Mouse (Mus musculus) kidney, postnatal 10 days (tissue): ENCODE data around the gene Slc25a17.
A peak's percentile ranks its signal among the peaks of the same experiment; 100 is the strongest.

Source experiments
- DNase-seq: peaks from one replicate; pipeline ENCODE4 v3.0.0; 2021; ENCODE audit warnings: mixed read lengths

Gene Slc25a17

DNA sequence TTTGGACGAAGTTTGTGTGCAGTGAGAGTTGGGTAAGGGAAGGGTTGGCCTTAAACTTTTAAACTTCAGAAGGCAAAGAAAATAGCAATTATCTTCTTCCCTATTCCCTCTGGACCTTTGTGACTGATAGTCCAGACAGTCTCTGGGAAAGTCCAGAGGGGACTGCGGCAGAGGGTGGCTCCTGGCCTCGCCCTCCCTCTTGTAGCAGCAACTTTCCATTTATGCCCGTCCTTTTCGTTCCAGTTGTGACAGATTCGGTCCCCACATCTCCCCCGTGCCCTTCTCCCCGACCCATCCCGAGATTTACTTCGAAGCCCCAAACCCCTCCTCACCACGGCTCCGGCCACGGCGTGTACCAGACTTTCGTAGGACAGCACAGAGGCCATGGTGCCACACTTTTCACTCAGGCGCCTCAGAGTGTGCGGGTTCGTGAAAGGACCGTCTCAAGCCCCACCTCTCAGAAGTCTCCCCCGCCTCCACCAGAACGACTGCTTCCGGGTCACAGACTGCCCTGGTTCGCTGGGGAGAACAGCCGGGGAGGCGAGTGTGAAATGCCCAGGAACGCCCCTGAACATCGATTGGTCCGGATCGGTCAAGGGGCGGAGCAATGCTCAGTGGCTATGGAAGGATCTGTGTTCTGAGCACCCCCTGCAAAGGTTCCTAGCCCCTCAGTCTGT lies at the start of gene Slc25a17:
Slc25a17 (minus strand) TSS at position 468 of the 677 bp plus-strand sequence.
- DNase-seq = peak; percentile 97

DNA sequence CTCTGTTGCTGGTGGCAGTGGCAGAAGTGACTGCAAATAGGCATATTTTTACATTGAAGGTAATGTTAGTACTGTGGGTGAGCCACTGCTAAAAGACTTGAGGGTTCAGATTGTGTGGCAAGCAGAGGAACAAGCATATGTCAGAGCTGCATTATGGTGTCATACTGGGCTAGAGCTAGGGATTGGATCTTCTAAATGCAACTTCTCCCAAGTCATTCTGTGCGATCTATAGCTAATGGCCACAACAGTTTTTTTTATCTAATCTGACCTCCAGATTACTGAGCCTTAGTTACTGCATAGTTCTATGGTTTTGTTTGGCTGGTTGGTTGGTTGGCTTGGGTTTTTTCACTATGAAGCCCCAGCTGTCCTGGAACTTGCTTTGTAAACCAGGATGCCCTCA lies 47.6 kb upstream of the Slc25a17 start, which contains the start of gene Dnajb7:
Dnajb7 (minus strand) TSS at position 101 of the 400 bp plus-strand sequence.
- DNase-seq = no peak

DNA sequence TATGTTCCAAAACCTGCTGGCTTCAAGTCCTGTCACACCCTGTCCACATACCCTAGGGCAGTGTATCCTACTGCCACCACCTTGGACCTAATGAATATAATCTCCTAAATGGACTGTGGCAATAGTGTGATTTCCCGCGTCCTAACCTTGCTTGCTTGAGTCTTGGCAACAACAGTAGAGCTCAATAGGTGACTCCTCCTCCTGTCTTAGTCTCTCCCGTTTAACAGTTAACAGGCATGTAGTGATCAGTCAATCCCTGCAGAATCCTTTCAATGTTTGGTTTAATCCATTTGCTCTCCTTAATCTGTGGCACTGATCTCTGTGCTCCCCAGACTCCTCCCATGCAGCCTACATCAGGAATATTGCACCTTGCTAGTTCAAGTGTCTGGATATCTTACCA lies 44.4 kb upstream of the Slc25a17 start:
- DNase-seq = no peak

DNA sequence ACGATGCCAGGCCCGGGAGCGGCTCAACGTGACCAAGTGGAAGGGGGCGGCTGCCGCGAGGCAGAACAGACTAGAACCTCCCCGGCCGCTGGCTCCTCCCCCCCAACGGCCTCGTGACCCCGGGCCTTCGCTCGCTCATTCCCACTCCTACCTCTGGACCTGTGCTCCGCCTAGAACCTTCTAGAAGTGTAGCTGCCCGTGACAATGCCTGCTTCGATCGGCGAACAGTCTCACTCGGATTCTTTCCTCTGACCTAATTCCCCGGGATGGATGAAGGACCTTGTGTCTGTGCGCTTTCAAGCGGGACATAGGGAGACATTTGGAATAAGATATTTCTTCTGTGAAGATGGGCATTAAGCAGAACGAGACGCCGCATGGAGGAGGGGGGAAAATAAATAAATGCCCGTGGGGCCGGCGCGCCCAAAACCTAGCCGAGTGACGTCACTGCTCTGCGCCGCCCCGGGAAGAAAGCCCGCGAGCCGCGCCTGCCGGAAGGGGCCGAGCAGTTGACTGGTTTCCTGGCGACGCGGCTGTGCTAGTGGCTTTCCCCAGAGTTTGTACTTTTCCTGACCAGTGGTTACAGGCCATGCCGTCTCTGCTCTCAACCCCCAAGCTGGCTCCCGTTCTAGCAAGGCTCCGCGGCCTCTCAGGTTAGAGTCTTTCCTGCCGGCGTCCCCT lies 39.2 kb upstream of the Slc25a17 start, which contains the start of the genes St13 and Xpnpep3:
St13 (minus strand) TSS at position 440 of the 678 bp plus-strand sequence.
Xpnpep3 (plus strand) TSS at position 501 of the 678 bp plus-strand sequence.
- peak; percentile 99 for DNase-seq

DNA sequence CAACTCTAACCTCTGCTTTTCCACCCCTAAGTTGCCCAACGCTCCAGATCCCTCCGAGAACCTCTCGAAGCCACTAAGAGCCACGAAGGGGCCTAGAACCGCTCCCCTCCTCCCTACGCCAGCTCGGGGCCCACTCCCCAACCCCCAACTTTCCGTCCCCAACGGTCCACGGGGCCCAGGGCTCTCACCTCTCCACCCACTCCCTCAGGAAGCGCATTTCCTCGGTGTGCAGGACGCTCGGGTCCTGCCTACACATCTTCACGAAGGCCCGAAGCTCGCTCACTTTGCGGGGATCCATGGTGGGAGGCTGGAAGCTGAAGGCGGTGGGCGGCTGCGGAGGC lies 38.7 kb upstream of the Slc25a17 start:
- no peak for DNase-seq

DNA sequence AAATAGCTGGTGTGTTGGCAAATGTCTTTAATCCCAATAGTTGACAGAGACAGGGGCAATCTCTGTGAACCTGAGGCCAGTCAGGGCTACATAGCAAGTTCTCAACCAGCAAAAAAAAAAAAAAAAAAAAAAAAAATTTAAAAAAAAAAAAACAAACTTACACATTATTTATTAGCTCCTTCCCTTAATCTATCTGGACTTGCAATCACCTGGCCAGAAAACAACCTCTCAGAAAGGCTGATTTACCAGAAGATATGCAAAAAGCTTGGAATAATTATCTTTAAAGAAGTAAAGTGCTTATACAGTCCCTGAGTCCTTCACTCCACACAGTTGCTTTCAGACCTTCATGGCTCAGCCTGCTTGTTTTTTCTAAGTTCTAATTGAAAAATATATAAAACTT lies 37.6 kb upstream of the Slc25a17 start:
- no peak for DNase-seq

DNA sequence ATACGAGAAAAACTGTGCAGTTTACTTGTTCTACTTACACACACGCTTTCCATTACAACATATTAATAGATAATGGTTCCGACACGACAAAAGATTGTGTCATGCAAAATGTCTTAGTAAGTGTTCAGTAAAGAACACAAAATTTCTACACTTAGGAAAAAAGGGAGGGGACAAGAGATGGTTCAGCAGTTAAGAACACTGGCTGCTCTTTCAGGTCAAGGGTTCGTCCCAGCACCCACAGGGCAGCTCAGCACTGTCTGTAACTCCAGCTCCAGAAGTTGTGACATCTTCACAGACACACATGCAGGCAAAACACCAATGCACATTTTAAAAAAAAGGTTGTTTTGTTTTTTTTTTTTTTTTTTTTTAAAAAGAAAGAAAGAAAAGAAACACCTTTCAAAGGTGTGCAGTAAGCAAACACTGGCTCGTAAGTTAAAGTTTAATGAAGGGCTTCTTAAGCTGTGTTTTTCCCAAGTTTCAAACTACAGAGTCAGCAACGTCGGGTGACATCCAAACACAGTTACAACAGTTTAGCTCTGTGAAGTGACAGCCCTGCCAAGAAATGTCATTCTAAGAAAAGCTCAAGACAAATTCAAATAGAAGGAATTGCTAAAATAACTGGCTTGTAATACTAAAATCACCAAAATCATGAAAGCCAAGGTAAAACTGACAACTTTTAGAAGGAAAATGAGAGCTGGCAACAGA lies 33.8 kb upstream of the Slc25a17 start:
- DNase-seq = no peak

DNA sequence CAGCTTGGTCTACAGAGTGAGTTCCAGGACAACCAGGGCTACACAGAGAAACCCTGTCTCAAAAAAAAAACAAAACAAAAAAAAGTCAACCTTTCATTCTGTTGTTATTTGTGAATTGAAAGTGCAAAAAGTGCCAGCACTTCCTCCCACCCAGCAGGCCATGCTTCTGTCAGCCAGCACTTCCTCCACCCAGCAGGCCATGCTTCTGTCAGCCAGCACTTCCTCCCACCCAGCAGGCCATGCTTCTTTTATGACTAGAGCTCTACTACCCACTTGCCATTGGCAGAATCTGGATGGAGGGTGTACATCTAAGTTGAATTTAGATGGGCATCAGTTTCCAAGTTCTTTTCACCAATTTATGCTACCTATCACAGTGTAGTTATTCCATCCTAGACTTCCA lies 32.4 kb upstream of the Slc25a17 start:
- peak; percentile 23 for DNase-seq

DNA sequence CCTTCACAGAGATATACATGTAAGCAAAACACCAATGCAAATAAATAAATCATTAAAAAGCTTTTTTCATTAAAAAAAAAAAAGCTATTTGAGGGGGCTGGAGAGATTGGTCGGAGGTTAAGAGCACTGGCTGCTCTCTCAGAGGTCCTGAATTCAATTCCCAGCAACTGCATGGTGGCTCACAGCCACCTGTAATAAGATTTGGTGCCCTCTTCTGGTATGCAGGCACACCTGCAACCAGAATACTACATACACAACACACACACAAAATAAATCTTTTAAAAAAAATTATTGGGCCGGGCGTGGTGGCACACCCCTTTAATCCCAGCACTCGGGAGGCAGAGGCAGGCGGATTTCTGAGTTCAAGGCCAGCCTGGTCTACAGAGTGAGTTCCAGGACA lies 25.7 kb upstream of the Slc25a17 start:
- DNase-seq = no peak

DNA sequence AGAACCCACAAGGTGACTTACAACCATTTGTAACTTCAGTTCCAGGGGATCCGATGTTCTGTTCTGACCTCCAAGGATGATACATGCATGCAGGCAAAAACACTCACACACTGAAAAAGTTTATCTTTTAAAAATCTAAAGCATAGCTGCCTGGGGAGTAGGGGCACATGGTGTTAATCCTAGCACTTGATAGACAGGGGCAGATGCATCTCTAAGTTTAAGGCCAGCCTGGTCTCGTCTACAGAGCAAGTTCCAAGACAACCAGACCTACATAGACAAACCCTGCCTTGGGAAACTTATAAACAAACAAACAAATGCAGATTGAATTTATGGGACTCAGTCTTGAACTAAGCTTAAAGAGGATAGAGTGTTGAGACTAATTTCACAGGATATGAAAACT lies 18.2 kb upstream of the Slc25a17 start:
- DNase-seq = no peak

DNA sequence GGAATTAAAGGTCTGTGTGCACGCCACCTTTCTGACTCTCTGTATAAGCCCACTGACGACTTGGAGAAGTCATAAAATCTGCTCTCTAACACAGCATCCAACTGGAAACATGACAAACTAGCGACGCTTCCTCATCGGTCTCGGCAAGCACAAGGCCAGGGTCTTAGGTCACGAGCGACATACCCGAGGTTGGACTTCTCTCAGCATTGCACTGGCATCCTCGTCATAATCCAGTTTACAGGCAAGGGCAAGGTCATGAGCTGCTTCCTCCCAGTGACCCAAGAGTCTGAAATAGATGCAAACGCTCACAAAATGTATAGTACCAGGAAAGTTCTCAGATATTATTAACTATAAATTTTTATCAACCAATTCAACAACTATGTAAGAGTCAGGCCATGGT lies 14.0 kb upstream of the Slc25a17 start:
- no peak for DNase-seq

DNA sequence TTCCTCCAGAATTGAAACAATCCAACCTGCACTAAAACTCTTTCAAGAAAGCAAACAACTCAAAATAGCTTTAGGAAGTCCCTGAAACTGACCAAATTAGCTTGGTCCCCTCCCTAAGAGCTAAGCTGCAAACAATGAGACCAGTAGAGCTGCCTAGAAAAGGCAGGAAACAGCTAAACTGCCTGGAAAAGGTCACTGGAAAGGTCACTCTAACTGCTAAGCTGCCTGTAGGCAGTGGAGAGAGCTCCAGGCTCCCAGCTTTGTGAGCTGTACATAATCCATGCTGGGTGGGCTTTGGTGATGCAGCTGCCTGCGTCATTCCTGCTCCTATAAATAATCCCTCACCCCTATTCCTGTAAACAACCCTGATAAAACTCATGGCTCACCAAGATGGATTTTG lies 9.7 kb upstream of the Slc25a17 start:
- DNase-seq = no peak

DNA sequence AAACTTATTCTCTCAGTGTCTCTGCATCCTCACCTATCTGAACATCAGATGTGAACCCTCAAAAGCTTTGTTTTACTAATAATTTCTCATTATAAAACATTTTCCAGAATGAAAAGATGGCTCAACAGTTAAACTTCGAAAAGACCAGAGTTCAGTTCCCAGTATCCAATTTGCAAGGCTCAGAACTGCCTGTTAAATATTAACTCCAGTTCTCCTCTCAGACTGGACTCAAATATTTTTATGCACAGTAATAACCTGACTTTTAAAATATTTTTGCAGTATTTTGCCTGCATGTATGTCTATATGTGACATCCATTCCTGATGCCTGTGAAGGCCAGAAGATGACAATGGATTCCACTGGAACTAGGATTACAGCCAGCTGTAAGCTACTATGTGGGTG lies 8.0 kb upstream of the Slc25a17 start:
- DNase-seq = no peak

DNA sequence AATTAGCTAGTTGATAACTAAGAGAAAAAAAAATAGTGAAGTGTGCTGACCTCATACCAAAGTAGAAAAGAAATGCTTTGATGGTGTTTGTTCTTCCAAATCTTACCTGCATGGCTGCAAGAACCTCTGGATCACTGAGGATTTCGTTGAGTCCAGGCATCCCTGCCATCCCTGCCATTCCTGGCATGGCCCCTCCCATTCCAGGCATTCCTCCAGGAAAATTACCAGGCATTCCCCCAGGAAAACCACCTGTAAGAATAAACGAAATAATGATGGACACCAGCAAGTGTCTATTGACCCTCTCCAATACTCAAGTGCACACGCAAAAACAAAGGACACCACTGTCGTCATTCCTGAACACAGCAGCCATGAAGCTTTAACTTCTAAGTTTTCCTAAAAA lies 5.6 kb upstream of the Slc25a17 start:
- DNase-seq = no peak

DNA sequence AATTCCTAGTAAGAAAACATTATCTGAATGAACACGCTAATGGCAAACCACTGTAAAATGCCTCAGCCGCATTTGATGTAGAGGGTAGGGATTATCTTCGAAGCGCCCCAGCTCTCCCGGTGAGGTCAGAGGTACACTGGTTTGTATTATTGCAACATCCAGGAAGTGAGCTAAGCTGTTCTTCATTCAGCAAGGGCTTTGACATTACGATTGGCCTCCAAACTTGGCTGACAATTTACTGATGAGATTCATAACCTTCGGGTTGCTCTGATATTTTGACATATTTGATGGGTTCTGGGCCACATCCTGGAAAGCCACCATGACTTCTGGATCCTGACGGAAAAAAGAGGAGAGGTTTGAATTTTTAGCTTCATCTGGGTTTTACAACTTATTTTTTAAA lies 4.6 kb upstream of the Slc25a17 start:
- no peak for DNase-seq

DNA sequence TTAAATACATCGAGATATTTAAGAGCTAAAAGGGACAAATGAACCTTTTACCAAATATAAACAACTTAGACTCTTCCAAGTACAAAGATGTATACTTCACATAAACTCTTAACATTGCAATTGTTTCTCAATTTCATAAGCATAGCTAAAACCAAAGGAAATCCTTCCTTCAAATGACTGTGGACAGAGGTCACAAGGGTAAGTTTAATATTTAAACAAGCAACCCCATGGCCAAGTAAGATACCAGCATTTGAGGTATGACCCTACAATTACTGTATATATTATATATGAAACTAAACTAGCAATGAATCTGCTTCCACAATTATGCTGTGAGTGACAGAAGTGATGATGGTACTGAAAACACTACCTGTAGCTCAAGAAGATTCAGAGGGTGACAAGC lies 3.7 kb upstream of the Slc25a17 start:
- DNase-seq = no peak

DNA sequence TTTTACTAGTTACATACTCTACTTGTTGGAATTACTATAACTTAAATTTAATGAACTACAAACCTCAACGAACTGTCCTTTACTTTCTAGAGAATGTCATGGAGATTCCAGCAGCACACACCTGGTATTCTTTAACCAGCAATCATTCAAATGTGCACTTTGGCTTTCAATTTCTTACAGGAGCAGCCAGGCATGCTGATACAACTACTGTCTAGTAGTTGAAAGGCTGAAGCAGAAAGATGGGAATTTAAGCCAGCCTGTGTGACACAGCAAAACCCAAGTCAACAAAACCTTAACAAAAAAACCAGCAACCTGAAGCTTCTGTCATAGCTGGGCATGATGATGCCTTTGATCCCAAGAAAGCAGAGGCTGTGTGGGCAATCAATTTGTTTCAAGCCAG lies 1.9 kb upstream of the Slc25a17 start:
- no peak for DNase-seq

DNA sequence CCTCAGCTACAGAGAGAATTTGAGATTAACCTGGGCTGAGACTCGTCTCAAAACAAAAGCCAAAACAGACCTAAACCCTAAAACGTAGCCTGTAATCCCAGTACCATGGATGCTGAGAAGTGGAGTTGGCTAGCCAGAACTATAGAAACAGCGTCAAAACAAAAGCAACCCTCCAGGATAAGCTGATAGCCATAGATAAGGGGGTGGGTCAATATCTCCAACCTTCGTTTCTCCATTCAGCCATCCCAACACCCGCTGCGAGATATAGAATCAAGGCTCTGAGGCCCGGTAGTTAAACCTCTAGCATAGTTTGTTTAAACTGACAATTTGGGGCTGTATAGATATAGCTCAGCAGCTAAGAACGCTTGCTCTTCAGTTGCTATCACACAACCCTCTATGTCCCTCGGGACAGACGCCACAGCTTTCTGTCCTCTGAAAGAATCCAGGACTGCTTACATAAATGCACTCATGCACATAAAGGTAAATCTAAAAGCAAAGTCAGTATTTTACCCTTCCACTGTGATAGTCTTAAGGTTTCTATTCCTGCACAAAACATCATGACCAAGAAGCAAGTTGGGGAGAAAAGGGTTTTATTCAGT lies 904 bp upstream of the Slc25a17 start:
- DNase-seq = no peak

DNA sequence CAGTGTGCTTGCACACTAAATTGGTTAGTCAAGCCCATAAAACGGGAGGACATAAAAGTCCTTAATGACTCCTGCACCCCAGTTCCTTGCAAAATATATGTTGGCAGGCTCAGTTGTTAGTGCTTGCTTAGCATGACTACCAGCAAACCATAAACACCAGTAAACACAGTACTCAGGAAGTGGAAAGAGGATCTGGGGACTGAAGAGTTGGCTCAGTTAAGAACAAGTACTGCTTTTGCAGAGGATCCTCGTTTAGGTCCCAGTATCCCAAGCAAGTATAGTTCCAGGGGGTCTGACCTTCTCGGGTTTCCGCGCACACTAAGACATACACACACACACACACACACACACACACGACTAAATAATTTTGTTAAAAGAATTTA lies 401 bp upstream of the Slc25a17 start:
- no peak for DNase-seq

DNA sequence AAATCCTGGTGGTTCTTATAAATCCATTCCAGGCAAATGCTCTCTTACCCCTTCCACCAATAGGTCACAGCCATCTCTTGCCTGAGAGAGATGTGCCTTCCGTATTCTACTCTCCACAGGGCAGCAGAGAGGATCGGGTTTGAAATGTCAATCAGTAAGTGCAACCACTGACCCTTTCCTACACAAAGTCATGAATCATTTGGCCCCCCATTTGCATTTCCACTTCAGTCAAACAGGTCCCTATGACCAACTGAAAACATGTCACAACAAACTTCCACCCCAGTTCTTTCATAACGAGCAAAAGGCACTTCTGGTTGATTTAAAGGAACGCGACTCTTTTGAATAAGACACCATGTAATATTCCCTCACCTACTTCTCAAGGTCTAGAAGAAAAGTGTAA lies 1.2 kb downstream of the Slc25a17 start:
- no peak for DNase-seq

DNA sequence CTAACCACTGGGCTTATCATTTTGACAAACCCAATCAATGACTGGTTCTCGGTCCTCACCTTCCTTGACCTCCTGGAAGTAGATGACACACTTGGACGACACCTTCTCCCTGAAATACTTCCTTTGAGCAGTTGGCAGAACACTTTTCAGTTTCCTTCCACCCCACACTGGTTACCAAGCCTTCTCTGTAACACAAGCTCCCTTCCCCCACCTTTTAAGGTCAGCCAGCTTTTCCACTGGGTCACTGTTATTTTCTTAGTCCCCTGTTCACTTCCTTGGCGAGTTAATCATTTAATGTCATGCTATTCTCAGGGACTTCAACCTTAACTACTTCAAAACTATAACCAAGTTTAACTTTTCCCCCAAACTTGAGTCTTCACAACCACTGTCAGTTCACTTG lies 1.7 kb downstream of the Slc25a17 start:
- peak; percentile 29 for DNase-seq

DNA sequence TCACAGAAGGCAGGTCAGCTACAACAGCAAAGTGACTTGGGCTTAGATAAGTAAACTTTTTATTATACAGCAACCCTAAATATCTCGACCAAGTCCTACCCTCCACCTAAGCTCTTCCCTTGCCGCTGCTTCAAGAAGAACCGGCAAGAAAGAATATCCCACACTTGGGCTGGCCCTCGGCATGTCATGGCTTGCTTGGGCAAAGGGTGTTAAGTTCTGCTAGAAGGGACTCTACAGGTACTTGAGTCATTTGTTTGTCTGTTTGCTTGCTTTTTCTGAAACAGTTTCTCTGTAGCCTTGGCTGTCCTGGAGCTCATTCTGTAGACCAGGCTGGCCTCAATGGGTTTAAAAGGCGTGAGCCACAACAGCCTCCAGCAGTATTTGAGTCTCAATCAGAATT lies 3.7 kb downstream of the Slc25a17 start:
- no peak for DNase-seq

DNA sequence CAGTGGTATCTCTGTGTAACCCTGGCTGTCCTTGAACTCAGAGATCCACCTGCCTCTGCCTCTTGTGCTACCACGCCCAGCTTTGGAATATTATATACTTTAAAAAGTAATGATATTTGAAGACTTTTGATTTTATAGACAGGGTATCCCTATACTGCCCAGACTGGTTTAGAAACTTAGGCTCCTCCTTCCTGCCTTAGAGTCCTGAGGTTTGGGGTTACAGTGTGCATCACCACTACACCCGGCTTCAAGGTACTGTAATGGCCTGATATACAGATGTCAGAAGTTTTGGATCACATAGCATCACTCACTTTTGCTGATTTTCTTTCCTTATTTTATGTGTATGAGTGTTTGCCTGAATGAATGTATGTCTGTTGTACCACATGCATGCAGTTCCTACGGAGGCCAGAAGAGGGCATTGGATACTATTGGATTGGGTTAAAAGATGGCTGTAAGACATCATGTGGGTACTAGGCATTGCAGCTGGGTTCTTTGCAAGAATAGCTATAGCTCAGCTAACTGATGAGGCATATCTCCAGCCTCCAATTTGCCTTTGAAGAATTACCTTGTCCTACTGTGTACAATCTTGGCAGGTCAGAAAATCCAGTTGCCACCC lies 5.4 kb downstream of the Slc25a17 start:
- peak; percentile 75 for DNase-seq
